Mouse (Mus musculus) frontal cortex, adult (tissue): ENCODE results near the gene Bsn.

ENCODE experiments used
- ATAC-seq: cut with Nextera tagmentation; 2 replicates; pipeline ENCODE4 v1.9.2; 2017; ENCODE audit warnings: mild to moderate bottlenecking, moderate library complexity, mixed read lengths; ENCODE audit not compliant: low TSS enrichment

The Bsn gene

DNA sequence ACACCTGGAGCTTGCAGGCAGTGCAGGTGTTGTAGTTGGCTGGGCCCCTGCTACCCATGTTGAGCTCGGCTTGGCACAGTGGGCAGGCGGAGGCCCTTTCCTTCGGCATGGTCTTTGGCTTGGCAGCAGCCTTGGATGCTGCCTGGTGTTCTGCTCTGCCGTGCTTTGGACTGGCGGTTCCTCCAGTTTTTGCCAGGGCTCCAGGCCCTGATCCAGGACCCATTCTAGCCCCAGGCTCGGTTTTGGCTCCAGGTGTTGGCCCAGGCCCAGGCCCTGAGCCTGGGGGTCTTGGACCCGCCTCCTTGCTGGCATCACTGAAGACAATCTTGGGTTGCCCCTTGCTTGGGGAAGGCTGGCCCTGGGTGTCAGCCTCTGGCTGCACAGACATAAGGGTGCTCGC lies 64.5 kb downstream of the Bsn start:
- ATAC-seq, result no peak

- no peak for ATAC-seq
Measured at GRCm38 (mm10) chr9:108123916-108124315, 66.3 kb downstream of the Bsn start.

DNA sequence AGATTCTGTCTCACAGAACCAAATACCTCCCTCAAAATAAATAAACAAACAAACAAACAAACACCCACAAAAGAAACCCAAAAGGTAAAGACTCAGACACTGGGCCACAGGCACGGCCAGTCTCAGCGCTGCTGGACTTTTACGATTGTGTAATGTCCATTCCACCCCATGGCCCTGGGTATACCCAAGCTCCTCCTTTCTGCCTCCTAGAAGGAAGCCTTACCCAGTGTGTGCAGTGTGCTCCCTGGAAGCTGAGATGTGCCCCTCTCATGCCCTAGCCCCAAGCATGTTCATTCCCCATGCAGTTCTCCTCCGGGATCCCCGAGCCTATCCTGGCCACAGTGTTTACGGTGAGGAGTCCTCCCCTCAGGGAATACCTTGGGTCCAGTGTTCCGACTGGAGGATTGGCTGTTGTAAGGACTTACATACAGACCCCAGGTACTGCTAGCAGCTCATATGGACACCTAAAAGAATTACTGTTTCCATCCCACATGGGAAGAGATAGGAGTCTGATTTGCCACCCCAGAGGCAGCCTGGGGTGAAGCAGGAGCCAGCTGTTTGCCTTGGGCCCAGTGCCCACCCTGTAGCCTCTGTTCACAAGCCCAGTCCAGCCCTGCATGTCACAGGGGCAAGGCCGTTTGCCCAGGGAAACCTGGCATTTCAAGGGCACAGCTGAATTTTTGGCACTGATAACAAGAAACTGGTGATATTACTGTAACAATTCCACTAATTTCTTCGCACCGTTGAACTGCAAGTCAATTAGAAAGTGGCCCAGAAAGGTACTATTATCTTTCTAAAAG lies 68.8 kb downstream of the Bsn start:
- ATAC-seq, result no peak

DNA sequence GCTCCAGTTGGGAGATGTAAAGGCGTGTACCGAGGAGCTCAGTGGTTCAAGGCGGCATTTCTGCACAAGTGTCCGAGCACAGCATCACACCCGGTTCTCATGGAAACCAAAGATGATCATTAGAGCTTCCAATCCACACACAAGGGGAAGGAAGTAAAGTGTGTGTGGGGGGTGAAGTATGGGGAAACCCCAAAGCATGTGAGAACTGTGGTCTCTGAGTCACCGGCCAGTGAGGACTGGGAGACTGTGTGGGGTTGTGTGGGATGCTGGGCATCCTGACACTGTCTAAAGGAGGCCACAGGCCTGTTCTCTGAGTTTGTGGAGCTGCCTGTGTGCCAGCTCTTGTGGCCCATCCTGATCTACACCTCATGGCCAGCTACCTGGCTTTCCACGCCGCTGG lies 69.5 kb downstream of the Bsn start:
- no peak for ATAC-seq

DNA sequence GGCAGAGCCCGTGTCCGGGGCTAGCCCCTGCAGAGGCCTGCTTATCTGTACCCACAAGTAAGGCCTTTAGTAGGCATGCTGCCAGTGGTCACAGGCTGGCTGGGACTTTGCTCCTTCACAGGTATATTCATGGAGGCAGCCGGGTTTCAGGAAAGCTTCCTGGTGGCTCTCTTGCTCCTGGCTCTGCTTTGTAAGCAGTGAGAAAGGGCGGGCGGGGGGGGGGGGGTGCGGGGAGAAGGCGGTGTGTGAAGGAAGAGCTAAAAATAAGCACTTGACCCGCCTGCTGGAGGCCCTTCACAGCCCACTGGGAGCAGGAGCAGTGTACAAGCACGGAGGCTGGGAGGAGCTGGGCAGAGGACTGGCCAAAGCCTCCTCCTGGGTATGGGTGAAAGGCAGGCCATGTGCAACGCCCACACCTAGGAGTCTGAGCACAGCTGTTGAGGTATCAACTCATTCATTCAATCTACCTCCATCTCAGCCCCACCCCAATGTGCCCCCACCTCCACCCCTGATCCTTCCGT lies 70.2 kb downstream of the Bsn start:
- peak; percentile 10; the same call in 1 of the 2 replicates for ATAC-seq

- ATAC-seq, result no peak
Measured at GRCm38 (mm10) chr9:108117143-108117542, 73.0 kb downstream of the Bsn start.

DNA sequence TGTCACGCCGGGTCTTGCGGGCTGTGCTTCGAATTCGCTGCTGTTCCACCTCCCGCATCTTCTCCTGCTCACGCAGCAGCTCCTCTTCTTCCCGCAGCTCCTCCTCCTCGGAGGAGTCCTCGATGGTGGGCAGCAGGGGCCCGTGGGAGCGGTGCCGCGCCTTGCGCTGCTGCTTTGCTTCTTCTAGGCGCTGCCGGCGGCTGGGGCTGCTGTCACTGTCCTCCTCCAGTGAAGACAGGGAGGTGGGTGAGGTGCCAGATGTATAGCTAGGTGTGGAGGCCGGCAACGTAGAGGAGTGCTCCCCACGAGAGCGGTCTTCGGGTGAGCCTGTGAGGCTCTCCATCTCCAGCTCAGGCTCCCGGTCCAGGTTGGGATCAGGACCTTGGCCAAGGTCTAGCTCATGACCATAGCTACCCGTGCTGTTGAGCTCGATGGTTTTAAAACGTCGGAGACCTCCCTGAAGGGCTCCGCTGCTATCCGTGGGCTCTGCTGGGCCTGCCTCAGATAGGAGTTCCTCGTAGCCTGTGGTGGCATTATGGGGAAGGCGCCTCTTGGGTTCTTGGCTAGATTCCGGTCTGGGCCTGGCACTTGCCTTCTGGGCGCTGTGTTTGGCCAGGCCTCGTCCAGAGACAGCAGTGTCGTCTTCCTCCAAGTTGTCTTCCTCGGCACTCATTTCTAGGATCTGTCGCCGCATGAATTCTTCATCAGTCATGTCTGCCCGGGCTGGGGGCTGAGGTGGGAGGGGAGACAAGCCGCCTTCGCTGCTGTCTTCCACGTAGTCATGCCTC lies 74.7 kb downstream of the Bsn start:
- peak; percentile 61 for ATAC-seq

DNA sequence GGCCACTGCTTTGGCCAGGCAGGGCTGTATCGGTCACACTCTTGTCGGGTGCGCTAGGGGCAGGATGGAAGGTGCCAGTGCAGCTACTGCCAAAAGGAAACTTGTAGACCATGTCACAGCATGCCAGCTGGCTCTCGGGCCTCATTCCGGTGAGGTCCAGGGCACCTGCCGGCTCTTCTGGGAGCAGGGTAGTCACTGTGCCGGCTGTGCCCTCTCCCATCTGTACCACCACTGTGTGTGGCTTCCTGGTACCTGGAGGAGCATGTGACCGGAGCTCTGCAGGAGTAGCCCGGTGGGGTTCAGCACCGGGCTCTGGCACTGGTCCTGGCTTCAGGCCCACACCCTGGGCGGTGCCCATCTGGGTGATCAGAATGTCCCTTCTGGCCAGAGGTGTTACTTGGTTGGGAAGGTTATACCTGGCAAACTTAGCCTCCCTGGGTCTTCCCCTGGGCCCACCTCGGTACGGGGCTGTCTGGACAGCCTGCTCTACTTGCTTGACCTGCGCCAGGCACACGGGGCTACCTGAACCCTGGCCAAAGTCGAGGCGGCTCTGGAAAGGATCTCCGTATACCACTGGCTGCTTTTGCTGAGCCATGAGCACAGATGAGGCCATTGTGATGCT lies 77.4 kb downstream of the Bsn start:
- ATAC-seq, result no peak

DNA sequence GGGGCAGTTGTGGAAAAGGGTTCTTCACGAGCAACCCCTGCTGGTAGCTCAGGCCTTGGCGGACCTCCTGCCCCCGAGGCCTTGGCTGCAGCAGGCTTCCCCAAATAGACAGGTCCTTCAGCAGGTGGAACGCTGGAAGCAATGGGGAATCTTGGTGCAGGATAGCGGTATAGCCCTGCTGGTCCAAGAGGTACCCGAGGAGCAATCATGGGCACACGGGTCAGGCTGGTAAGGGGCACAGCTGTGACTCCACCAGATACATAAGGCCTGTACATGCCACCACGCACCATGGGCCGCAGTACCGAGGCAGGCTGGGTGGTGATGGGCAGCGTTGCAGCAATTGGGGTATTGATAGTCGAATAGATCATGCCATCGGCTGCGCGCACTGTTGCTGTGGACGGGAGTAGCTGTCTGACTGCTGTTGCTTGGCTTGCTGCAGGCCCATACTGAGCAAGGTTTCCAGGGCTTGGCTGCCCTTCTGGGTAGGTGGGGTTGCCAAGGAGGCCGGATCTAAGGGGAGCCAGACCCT lies 78.5 kb downstream of the Bsn start:
- ATAC-seq, result no peak

GRCm38 (mm10) chr9:108111101-108111592 lies 79.0 kb downstream of the Bsn start:
- ATAC-seq, result no peak

GRCm38 (mm10) chr9:108110160-108110559 lies 80.0 kb downstream of the Bsn start:
- no peak for ATAC-seq

DNA sequence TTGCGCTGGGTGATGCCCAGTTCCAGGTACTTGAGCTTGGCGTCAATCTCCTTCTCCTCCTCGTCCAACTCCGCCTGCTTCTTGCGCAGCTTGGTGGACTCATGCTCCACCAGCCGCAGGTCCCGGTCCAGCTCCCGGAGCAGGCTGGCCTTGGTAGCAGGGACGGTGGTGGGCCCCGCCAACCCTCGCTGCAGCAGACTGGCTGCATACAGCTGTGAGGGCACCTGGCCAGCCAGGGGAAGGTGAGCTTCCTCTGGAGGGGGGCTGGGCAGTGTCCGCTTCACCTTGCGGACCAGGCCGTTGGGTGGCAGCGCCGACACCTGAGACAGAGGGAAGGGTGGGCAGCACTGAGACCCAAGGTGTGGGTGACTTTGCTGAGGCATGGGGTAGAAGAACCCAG lies 82.3 kb downstream of the Bsn start:
- ATAC-seq, result no peak

DNA sequence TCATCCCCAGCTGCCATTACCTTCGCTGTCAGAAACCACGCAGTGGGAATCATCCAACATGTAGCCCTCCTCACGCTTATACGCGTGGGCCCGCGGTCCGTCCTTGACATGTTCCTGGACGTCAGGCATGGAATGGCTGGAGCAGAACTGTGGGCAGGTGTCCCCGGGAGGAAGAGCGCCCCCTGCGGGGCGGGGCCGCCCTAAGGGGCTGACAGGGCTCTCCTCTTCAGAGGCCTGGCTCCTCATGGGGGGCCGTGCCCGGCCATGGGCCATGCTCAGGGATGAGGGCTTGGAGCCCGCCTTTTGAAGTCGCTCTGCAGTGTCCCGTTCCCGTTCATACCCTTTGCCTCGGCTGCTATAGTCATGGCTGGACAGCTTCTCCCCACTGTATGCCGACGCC lies 84.1 kb downstream of the Bsn start:
- ATAC-seq, result no peak

DNA sequence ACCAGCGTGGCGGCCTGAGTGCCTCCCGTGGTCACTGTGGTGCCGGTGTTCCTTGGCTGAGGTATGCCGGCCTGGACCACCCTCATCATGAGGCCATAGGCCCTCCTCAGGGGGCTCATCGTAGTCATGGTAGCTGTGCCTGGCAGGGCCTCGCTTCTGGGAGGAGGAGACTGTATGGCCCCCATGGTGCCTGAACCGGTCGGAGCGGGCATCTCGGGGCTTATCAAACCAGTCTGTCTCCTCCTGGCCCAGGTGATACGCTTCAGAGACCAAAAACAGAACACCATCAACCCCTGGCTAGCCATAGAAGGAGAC lies 84.7 kb downstream of the Bsn start:
- no peak for ATAC-seq

GRCm38 (mm10) chr9:108104766-108105548 lies 85.2 kb downstream of the Bsn start:
- ATAC-seq, result no peak

GRCm38 (mm10) chr9:108099619-108100018 lies 90.6 kb downstream of the Bsn start:
- no peak for ATAC-seq

DNA sequence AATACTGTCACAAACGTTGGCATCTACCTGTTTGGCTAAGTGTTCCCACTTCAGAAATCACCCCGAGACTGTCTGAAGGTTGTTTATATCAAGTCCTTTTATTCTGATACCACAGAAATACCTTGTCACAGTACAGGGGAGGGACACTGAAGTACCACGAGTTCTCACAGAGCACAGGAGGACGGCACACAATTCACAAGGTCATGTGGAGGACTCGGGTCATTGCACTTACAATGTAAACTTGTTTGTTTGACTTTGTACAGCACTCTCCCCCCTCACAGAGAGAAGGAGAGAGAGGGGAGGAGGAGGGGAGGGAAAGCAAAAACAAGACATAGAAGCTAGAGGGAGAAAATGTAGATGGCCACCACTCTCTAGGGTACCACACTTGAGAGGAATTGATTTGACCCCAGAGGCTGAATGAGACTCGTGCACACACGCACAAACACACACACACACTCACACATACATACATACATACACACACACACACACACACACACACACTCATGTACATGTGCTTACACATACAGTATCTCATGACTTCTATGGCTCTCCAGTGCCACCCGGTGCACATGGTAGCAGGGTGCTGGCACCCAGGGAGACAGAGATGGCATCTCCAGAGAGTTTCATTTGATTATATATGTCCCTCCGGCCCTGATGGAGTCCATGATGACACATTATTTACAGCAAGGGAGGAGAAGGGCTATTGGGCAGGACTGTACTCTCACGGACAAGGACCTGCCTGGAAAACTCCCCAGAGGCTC lies 94.1 kb downstream of the Bsn start:
- no peak for ATAC-seq

DNA sequence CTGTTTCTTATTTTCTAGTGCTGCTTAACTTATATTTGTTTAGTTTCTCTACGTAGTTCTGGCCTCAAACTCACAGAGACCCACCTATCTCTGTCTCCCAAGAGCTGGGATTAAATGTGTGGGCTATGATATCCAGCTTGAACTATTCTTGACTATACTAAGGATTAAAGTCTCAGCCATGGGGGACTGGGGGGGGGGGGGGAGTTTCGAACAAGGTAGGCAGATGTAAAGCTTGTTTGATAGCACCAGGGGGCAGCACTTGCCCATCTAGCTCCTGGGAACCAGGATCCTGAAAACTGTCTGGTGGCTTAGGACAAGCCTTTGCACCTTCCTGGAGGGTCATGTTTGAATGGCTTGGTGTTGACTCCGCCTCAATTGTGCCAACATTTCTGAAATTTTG lies 94.7 kb downstream of the Bsn start:
- ATAC-seq, result peak; percentile 31

DNA sequence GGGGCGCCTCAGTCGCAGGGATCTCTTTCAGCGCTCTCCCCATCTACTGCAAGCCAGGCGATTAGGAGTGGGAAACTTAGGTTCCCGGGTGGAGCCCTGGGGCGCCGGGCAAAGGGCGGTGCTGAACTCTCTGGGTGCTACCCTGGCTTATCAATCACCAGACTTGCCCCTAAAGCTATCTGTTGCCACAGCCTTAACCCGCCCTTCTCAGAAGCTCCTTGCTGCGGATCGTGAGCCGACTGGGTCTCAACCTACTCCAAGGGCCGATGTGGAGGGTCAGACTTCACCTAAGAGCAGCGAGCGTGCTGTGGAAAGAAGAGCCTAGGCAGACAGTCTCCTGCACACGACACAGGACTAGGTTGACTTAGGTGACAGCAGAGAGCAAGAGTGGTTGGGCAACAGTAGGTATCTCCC lies 95.2 kb downstream of the Bsn start:
- 0 out of 2 replicates have a peak, but pooled peaks have one; percentile 21 for ATAC-seq

GRCm38 (mm10) chr9:108094184-108094941 lies 95.8 kb downstream of the Bsn start, which contains the start of gene Apeh:
Gene Apeh, minus strand, starts transcription at chr9:108094606.
- ATAC-seq, result peak; percentile 50
